Mouse (Mus musculus): Measurements from ENCODE around the gene Cenpa.
"Not testable (repeated sequence)": the region's sequence is repeated elsewhere in the genome, so short reads cannot be mapped to it uniquely, and the experiment has no call there.

Cenpa gene

GRCm38 (mm10) chr5:30678722-30679296 is 12.2 kb downstream of the Cenpa start:
- DNase-seq (ENCODE audit: low spot score in 2 of 2) = no peak

GRCm38 (mm10) chr5:30679593-30679992 is 13.0 kb downstream of the Cenpa start:
- no peak for DNase-seq (ENCODE audit: low spot score in 2 of 2)

- DNase-seq (ENCODE audit: low spot score in 2 of 2) = no peak
These were observed 15.4 kb downstream of the Cenpa start for GRCm38 (mm10) chr5:30681970-30682369.

- no peak for DNase-seq (ENCODE audit: low spot score in 2 of 2)
These were observed 16.5 kb downstream of the Cenpa start for GRCm38 (mm10) chr5:30682967-30683600.

- DNase-seq (ENCODE audit: low spot score in 2 of 2) = no peak
These were observed 17.4 kb downstream of the Cenpa start for GRCm38 (mm10) chr5:30683993-30684392.

GRCm38 (mm10) chr5:30686781-30687180 is 20.2 kb downstream of the Cenpa start:
- no peak for DNase-seq (ENCODE audit: low spot score in 2 of 2)

- no peak for DNase-seq (ENCODE audit: low spot score in 2 of 2)
These were observed 33.9 kb downstream of the Cenpa start for GRCm38 (mm10) chr5:30700361-30701000.

- not testable (repeated sequence) for DNase-seq (ENCODE audit: low spot score in 2 of 2)
These were observed 34.8 kb downstream of the Cenpa start for GRCm38 (mm10) chr5:30701373-30701772.

- no peak for DNase-seq (ENCODE audit: low spot score in 2 of 2)
These were observed 35.3 kb downstream of the Cenpa start for GRCm38 (mm10) chr5:30701866-30702265.

- peak; percentile 22 to 59 for DNase-seq (ENCODE audit: low spot score in 2 of 2)
These were observed 43.3 kb downstream of the Cenpa start for GRCm38 (mm10) chr5:30709744-30710383.

- no peak for DNase-seq (ENCODE audit: low spot score in 2 of 2)
These were observed 43.9 kb downstream of the Cenpa start for GRCm38 (mm10) chr5:30710486-30710885.

- DNase-seq (ENCODE audit: low spot score in 2 of 2) = peak in 1 of 2 experiments; percentile 15
These were observed 44.8 kb downstream of the Cenpa start, which contains the start of gene Dpysl5 for GRCm38 (mm10) chr5:30711147-30712001. Gene Dpysl5, plus strand, starts transcription at chr5:30711564.

GRCm38 (mm10) chr5:30712002-30712390 is 45.4 kb downstream of the Cenpa start:
- DNase-seq (ENCODE audit: low spot score in 2 of 2) = no peak

- no peak for DNase-seq (ENCODE audit: low spot score in 2 of 2)
These were observed 46.1 kb downstream of the Cenpa start for GRCm38 (mm10) chr5:30712441-30713298.

GRCm38 (mm10) chr5:30713299-30713675 is 46.7 kb downstream of the Cenpa start:
- DNase-seq (ENCODE audit: low spot score in 2 of 2) = no peak

- no peak for DNase-seq (ENCODE audit: low spot score in 2 of 2)
These were observed 47.1 kb downstream of the Cenpa start for GRCm38 (mm10) chr5:30713691-30714090.

GRCm38 (mm10) chr5:30716311-30716710 is 49.7 kb downstream of the Cenpa start:
- no peak for DNase-seq (ENCODE audit: low spot score in 2 of 2)

GRCm38 (mm10) chr5:30717506-30717905 is 50.9 kb downstream of the Cenpa start:
- DNase-seq (ENCODE audit: low spot score in 2 of 2) = no peak

- no peak for DNase-seq (ENCODE audit: low spot score in 2 of 2)
These were observed 51.6 kb downstream of the Cenpa start for GRCm38 (mm10) chr5:30717991-30718703.

- DNase-seq (ENCODE audit: low spot score in 2 of 2) = no peak
These were observed 55.4 kb downstream of the Cenpa start for GRCm38 (mm10) chr5:30721935-30722334.

All from spleen, postnatal 14 days (tissue).